ENCODE assay signal across 8 mouse cellular contexts in the genomic region with DNA sequence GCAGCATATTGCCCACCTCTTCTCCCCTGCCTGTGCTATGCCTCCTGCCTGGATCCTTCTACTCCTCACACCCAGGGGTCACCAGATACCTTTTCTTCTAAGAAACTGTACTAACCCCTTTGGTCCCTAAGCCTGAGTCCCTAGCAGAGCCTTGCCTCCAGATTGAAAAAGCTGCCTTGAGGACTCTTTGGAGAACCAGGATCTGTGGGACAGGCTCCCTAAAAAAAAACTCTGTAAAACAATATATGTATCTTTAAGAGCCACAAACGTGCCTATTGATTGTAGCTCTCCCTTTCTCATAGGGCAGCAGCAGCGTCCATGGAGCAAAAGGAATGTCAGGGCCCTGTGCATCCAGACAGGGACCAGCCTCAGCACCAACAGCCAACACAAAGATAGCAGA. TPM values are rescaled to one million over a fixed set of nuclear protein-coding genes. Genes with fewer than 3 reads are reported as not detected.
DNase-seq lines count a peak whose midpoint lies in the region; ATAC-seq and TF ChIP-seq lines count a peak whose summit lies in the region.

A gene (plus strand): TSS at position 301 of the 400 bp plus-strand sequence.

- no peaks in the 10 kb centered on the region for H3K27me3 ChIP-seq in heart, embryonic 14.5 days (ENCODE audit: control insufficient read depth, insufficient read depth, low read length)
- H3K27me3 ChIP-seq in hindbrain, embryonic 11.5 days (ENCODE audit: control insufficient read depth, insufficient read depth, low read length): no peaks in the 10 kb centered on the region
- H3K27me3 ChIP-seq in liver, postnatal 0 days (ENCODE audit: insufficient read depth, low read length): no peaks in the 10 kb centered on the region

- intact Hi-C loops in heart, postnatal 10 days (cut with DNase I): no loop called here

- H3K9ac ChIP-seq in heart, embryonic 14.5 days (ENCODE audit: low read length): peak within 1 kb of the TSS; percentile 91
- H3K9ac ChIP-seq in hindbrain, embryonic 11.5 days (ENCODE audit: low read depth, low read length): 0 out of 2 replicates have a peak within 1 kb of the TSS, but pooled peaks have one; percentile 21
- H3K9ac ChIP-seq in liver, postnatal 0 days (replicated peaks): peak within 1 kb of the TSS; percentile 97

- H3K4me3 ChIP-seq in heart, embryonic 14.5 days (ENCODE audit: control insufficient read depth in 1 of 2, insufficient read depth in 1 of 2, low read depth in 1 of 2, low read length in 2 of 2): peak within 1 kb of the TSS in 1 of 2 experiments; percentile 8; a peak in 2 of 4 replicates
- no peak within 1 kb of the TSS for H3K4me3 ChIP-seq in hindbrain, embryonic 11.5 days (ENCODE audit: low read depth, low read length)
- H3K4me3 ChIP-seq in liver, postnatal 0 days (ENCODE audit: low read depth, low read length): peak within 1 kb of the TSS; percentile 94

- TF ChIP-seq EP300 in liver, postnatal 0 days (IDR thresholded peaks at IDR 0.05; ENCODE audit: low read depth): no peak

- ATAC-seq in heart, embryonic 14.5 days (ENCODE audit: insufficient number of reproducible peaks, insufficient read depth, low FRiP score, low read depth): no peak
- no peak for ATAC-seq in hindbrain, embryonic 11.5 days (ENCODE audit: low FRiP score)
- ATAC-seq in liver, postnatal 0 days: no peak

- peak within 1 kb of the TSS; percentile 90 for H3K4me2 ChIP-seq in heart, embryonic 14.5 days (ENCODE audit: low read length)
- H3K4me2 ChIP-seq in hindbrain, embryonic 11.5 days (replicated peaks; ENCODE audit: low read depth, low read length): no peak within 1 kb of the TSS
- peak within 1 kb of the TSS; percentile 88 for H3K4me2 ChIP-seq in liver, postnatal 0 days (ENCODE audit: low read depth, low read length)

- H3K27ac ChIP-seq in heart, embryonic 14.5 days (replicated peaks in 1 of 2; ENCODE audit: control insufficient read depth in 1 of 2, insufficient read depth in 1 of 2, low read depth in 2 of 2, low read length in 2 of 2): peak within 1 kb of the TSS; percentile 87 to 91
- H3K27ac ChIP-seq in hindbrain, embryonic 11.5 days (ENCODE audit: low read depth, low read length): no peak within 1 kb of the TSS
- H3K27ac ChIP-seq in liver, postnatal 0 days (ENCODE audit: low read depth): peak within 1 kb of the TSS; percentile 87

- peaks cover 32 to 52% of the 10 kb centered on the region in 2 experiments for H3K4me1 ChIP-seq in heart, embryonic 14.5 days (ENCODE audit: control insufficient read depth in 2 of 2, insufficient read depth in 2 of 2, low read length in 2 of 2)
- peaks cover 11% of the 10 kb centered on the region; the same call in 1 of the 2 replicates for H3K4me1 ChIP-seq in hindbrain, embryonic 11.5 days (replicated peaks; ENCODE audit: control insufficient read depth, insufficient read depth, low read length)
- H3K4me1 ChIP-seq in liver, postnatal 0 days (ENCODE audit: insufficient read depth): peaks cover 64% of the 10 kb centered on the region

- no peaks in the 10 kb centered on the region for H3K9me3 ChIP-seq in heart, embryonic 14.5 days (ENCODE audit: control insufficient read depth, low read length)
- no peaks in the 10 kb centered on the region for H3K9me3 ChIP-seq in hindbrain, embryonic 11.5 days (ENCODE audit: control insufficient read depth, low read length)
- no peaks in the 10 kb centered on the region for H3K9me3 ChIP-seq in liver, postnatal 0 days (ENCODE audit: low read length)

- TF ChIP-seq CTCF in brain, embryonic 14.5 days (IDR thresholded peaks at IDR 0.05; ENCODE audit: borderline replicate concordance, extremely low read depth, insufficient read depth, insufficient read length): no peak
- TF ChIP-seq CTCF in liver, postnatal 0 days (IDR thresholded peaks at IDR 0.05; ENCODE audit: low read depth): no peak

- no peak for DNase-seq in heart, postnatal 10 days
- no peak for DNase-seq in brain, embryonic 14.5 days (ENCODE audit: low read depth)
- no peak for DNase-seq in hindbrain, embryonic 11.5 days (ENCODE audit: low spot score)
- DNase-seq in liver, postnatal 0 days: no peak
- DNase-seq in cerebellum, postnatal 10 days: no peak
- DNase-seq in gastrocnemius, adult 18-20 months (ENCODE audit: low spot score): no peak
- no peak for DNase-seq in ovary, adult 18-20 months (ENCODE audit: low spot score)

- 51% methylated on average over 2 of the region's 2 CpGs for WGBS in heart, embryonic 14.5 days
- WGBS in hindbrain, embryonic 11.5 days: 76% methylated on average over 2 of the region's 2 CpGs
- WGBS in liver, postnatal 0 days (ENCODE audit: insufficient replicate concordance): 55% methylated on average over 2 of the region's 2 CpGs

- TF ChIP-seq POLR2A in brain, embryonic 14.5 days (IDR thresholded peaks at IDR 0.05; ENCODE audit: borderline replicate concordance, extremely low read depth, insufficient read depth, insufficient read length, poor library complexity, severe bottlenecking): no peak

- H3K36me3 ChIP-seq in heart, embryonic 14.5 days (ENCODE audit: control insufficient read depth, insufficient read depth, low read length): peaks cover 45% of the 10 kb centered on the region
- 0 out of 2 replicates have a peak, but pooled peaks cover 7% of the 10 kb centered on the region for H3K36me3 ChIP-seq in hindbrain, embryonic 11.5 days (ENCODE audit: control insufficient read depth, insufficient read depth, low read length)
- H3K36me3 ChIP-seq in liver, postnatal 0 days (replicated peaks; ENCODE audit: insufficient read depth, low read length): peaks cover 36% of the 10 kb centered on the region

RNA-seq across cellular contexts. Expression of the gene that starts here (rescaled TPM):
- polyA plus RNA-seq in heart, embryonic 14.5 days (2014; fragmentation: Nextera tagmentation; extraction: Ambion mirVana): 0.13 and 0.55 TPM in 2 replicates
- 1 to 10 TPM; 1.3 to 2.7 TPM for total RNA-seq in heart, postnatal 10 days (2021)
- polyA plus RNA-seq in brain, embryonic 14.5 days (2012; rRNA removed): 14.8 and 23.6 TPM in 2 replicates
- 0.06 and 0.07 TPM in 2 replicates for polyA plus RNA-seq in hindbrain, embryonic 11.5 days (2014; fragmentation: Nextera tagmentation; extraction: Ambion mirVana)
- polyA plus RNA-seq in liver, postnatal 0 days (2015; fragmentation: Nextera tagmentation; extraction: Ambion mirVana): 0.14 and 0.18 TPM in 2 replicates
- 1 to 10 TPM in 1 of 2 experiments, under 1 TPM in 1; 0.55 to 1.2 TPM for total RNA-seq in gastrocnemius, adult 18-20 months (2021)

Comparison
In these comparisons a context has a peak if more than half of its experiments do, and no peak if none do; other contexts are left out.
1. RNA of the gene that starts here (polyA plus RNA-seq): 14.8 to 23.6 TPM in brain, embryonic 14.5 days; 0.13 to 0.55 TPM in heart, embryonic 14.5 days, 0.14 to 0.18 TPM in liver, postnatal 0 days and 0.06 to 0.07 TPM in hindbrain, embryonic 11.5 days; every median in the first group is over 10 times any median in the second.
2. H3K9ac ChIP-seq: peak in every context shown above with its lines; median percentile 97 in liver, postnatal 0 days; 91 in heart, embryonic 14.5 days; 21 in hindbrain, embryonic 11.5 days.